Mouse (Mus musculus) B cell, adult (primary cell): Measurements from ENCODE around the gene Amigo2. TPM values are rescaled to one million over a fixed set of nuclear protein-coding genes. Genes with fewer than 3 reads are reported as not detected.

ENCODE experiments used
- total RNA-seq: library from RNA; stranded (reverse); gene quantifications from 4 replicates; pipeline ENCODE4 v1.2.4, GENCODE M21; 2023; ENCODE audit not compliant: inconsistent age

Amigo2 gene
- 16.0 to 16.9 TPM (median 16.7 TPM) in 4 replicates for total RNA-seq

GRCm38 (mm10) chr15:97246911-97247790 lies at the start of gene Amigo2, which contains the start of gene Pced1b:
Gene Amigo2, minus strand, starts transcription at chr15:97247287.
Gene Pced1b, plus strand, starts transcription at chr15:97247107.

Other genes with a start within 250 kb of the Amigo2 start
- gene Slc38a4, start 191.3 kb downstream of the Amigo2 start, total RNA-seq: not detected in 4 replicates
- 49.2 to 62.2 TPM (median 55.8 TPM) in 4 replicates for gene Pced1b, start 180 bp downstream of the Amigo2 start, total RNA-seq